Mouse (Mus musculus) lung, postnatal 14 days (tissue): ENCODE results near the gene Kat7.

Experiments
- DNase-seq: peaks from one replicate; pipeline ENCODE4 v3.0.0; 2021

Gene Kat7

DNA sequence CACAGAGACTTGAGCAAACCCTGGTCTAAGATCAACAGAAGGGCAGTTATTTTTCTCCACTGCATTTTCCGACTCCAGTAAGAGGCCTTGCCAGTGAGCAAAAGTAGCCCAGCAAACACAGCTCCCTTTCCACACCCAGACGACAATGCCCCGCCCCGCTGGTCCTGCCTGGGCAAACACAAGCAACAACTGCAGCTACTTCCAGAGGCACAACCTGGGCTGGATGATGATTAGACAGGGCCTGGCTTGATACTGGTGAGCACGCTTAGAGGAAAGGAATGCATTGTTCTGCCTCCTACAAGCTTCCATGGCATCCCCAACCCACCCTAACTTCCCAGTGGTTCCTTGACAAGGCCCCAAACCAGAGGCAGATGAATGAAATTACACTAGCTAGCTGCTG lies 36.4 kb downstream of the Kat7 start:
- DNase-seq = no peak

DNA sequence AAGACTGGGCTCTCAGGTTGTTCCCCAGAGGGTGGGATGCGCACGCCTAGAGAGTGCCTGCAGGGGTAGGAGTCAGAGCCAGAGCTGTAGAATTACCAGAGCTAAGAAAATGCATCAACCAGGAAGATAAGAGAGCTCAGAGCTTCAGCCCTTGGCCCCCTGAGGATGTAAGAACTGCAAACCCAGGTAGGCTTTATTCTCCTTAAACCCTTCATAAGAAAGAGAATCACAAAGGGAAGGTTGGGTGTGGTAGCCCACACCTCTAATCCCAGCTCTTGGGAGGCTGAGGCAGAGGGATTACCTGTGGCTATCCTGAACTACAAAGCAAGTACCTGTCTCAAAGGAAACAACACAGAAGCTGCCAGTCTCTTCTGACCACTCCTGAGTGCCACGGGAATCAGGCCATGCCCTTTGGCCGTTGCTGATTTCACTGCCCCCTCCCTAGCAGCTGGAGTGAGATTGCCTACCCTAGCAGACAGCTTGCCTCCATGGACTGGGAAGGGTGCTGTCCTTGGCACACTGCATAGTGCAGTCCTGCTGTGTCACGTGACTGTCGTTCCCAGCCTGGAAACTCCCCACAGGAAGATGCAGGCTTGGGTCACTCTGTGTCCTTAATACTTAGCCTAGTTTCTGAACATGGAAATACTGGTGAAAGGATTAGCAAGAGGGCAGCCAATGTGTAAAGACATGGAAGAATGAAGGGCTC lies 43.4 kb downstream of the Kat7 start:
- DNase-seq = peak; percentile 48

DNA sequence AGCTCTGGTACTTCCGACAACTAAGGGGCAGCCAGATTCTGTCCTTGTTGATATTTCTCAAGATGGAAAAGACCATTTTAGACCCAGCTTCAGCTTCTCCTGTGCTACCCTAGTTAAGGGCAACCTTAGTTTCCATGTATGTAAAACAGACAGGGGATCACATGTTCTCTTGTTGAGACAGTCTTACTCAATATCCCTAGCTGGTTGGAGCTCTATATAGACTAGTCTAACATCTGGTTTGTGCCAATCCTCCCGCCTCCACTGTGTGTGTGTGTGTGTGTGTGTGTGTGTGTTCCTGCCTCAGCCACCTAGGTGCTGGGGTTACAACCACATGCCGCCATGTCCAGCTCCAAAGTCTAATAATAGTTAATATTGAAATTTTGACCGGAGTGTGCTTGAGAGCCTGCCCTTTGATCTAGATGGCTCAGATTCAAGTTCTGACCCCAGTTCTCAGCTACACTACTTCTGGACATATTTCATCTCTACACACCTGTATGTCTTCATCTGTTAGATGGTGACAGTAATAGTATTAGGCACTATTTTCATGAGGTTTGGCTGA lies 45.5 kb downstream of the Kat7 start:
- DNase-seq = no peak

DNA sequence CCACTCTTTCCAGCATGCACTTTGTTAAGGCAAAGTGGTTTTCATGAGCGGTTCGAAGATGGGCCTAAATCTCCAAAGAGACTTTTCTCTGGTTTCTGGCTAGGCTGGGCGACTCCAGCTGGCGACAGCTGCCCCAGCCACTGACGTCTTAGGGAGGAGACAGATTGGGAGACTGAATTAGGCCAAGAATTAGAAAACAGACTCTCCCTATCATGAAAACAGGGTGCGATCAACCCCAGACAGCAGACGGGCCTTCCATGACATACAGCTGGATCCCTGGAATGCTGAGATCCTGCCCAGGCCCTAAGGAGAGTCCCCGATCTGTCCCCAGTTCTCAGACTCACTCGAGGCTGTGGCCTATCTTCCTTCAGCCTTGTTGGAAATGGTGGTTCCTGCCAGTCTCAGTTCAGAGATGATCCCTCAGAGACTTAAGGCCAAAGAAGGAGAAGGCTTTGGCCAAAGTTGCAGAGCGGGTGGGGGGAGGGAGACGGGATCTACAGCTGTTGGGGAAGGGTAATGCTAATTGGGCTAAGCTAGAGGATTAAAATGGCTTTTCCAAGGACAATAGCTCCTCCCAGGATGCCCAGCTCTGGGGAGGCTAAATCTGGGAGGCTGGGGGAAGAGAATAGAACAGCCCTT lies 46.1 kb downstream of the Kat7 start:
- peak; percentile 57 for DNase-seq

GRCm38 (mm10) chr11:95261178-95261751 lies 48.8 kb downstream of the Kat7 start, which contains the start of gene Tac4:
TSS of gene Tac4 (plus strand) at chr11:95261529.
- DNase-seq = no peak

GRCm38 (mm10) chr11:95259088-95259849 lies 50.8 kb downstream of the Kat7 start:
- peak; percentile 95 for DNase-seq

DNA sequence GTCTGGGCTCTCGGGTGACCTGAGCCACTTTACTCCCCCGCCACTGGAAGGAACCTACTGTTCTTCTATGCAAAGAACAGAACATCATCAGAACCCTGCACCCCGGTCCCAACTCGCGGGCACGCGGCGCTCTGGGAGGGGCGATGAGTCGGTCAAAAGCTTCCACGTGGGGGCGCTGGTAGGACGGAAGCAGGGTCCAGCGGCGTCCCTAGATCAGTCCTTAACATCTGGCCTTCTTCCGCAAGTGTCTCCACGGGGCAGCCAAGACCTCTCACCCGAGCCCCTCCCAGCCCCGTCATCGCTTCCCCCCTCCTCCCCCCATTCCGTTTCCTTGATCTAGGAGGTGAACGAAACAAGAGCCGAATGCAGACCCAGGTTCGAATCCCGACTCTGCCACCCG lies 51.6 kb downstream of the Kat7 start:
- peak; percentile 92 for DNase-seq

GRCm38 (mm10) chr11:95257930-95258329 lies 52.1 kb downstream of the Kat7 start:
- no peak for DNase-seq

GRCm38 (mm10) chr11:95255747-95256146 lies 54.3 kb downstream of the Kat7 start:
- no peak for DNase-seq

DNA sequence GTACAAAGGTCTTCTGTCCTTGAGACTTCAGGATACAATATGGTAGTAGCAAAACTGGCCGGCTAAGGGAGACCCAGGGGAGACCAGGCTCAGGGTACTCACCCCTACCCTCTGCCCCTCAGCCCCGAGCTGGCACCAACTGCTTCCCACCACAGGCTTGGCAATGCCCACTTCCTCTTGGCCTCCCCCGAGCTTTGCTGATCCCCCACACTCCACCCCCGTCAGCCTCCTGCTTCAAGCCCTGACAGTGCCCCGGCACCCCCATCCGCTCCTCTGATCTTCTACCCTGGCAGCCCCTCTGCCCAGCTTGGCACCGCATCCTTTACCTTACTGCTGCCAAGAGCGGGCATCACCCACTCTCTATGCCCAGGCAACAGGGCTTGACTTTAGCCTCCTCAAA lies 55.9 kb downstream of the Kat7 start:
- no peak for DNase-seq

- DNase-seq = no peak
Observed at GRCm38 (mm10) chr11:95252104-95252503, 57.9 kb downstream of the Kat7 start.

GRCm38 (mm10) chr11:95251295-95251694 lies 58.8 kb downstream of the Kat7 start:
- peak; percentile 81 for DNase-seq

- DNase-seq = no peak
Observed at GRCm38 (mm10) chr11:95250110-95250509, 59.9 kb downstream of the Kat7 start.

- no peak for DNase-seq
Observed at GRCm38 (mm10) chr11:95247065-95247464, 63.0 kb downstream of the Kat7 start.

DNA sequence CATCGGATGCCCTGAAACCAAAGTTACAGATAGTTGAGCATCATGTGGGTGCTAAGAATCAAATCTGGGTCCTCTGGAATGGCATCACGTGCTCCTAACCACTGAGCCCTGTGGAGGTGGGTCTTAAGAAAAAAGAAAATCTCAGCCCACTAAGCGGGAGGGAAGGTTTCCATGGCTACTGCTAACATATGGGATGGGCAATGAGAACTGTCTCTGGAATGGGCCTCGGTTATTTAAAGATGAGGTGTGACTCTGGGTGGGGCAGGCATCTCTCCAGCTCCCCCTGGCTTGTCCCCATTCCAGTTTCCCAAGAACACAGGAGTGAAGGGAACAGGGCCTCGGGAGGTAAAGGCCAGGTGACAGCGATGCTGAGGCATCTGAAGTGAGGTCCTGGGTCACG lies 64.6 kb downstream of the Kat7 start:
- DNase-seq = no peak

GRCm38 (mm10) chr11:95242653-95243052 lies 67.4 kb downstream of the Kat7 start:
- DNase-seq = no peak

DNA sequence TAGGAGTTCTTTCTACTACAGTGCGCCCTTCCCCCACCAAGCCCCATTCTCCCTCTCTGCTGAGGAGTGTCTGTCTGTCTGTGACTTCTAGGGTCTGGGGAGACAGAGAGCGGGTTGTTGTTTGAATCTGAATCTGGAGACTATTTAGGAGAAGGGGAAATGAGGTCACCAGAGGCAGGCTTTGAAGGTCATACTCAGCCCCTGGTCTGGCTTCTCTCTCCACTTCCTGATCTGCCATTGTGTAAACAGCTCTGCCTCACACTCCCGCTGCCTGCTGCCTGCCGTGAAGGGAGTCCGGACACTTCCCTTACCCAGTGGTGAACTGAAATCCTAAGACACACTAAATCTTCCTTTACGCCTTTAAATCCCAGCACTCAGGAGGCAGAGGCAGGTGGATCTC lies 71.6 kb downstream of the Kat7 start:
- DNase-seq = no peak

DNA sequence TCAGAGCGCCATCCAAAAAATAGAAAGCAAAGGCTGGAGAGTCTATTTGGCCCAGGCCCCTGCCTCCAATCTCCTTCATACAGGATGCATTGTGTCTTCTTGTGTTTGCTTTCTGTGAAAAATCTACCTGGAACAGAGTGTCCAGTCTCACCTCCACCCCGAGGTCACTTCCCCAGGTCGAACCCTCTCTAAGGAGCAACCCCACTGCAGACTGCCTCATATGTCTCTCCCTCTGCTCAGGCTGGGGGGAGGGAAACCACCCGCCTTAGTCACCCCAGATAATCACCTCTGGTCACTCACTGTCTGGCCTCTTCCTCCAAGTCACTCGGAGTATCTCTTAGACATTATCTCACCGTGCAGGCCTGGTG lies 77.7 kb downstream of the Kat7 start:
- DNase-seq = no peak

DNA sequence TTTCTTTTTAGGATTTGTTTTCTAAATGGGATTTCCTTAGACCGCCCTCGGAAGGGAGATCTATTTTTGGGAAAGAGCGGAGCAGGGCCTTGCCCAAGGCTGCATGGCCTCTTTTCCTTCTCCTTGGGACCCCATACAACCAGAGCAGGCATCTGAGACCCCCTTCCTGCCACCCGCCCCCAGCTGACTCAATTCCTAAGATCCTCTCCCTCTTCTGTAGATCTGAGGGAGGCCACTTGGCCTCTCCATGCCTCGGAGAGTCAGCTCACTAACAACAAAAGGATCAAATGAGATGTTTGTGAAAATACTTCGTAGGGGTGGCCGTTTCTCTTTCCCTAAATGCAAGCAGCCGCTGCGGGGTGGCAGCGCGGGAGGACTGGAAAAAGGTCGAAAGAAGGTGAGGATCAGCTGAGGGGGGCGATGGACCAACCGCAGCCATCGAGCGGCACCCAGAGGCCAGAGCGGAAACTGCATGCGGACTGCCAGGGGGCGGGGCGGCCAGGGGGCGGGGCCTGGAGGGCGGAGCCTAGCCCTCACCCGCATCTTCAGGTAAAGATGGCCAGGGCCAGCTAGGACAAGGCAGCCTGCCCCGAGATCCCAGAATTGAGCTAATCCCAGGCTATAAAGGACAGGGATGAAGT lies 78.2 kb downstream of the Kat7 start:
- DNase-seq = peak; percentile 80

DNA sequence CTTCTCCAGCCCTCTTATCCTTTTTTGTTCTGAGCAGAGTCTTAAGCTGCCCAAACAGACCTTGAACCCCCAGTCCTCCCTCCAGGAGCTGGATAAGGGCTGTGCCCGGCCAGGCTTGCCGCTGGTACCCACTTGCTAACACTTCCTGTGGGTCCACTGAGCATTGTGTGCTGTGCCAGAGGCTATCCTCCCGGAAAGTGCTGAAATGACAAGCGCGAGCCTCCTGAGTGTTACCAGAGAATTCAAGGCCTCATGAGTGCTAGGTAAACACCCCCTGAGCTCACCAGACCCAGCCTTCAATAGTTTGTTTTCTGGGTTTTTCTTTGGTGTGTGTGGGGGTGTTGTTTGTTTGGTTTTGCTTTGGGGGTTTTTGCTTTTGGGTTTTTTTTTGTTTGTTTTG lies 82.6 kb downstream of the Kat7 start:
- no peak for DNase-seq

GRCm38 (mm10) chr11:95225448-95225847 lies 84.6 kb downstream of the Kat7 start:
- peak; percentile 12 for DNase-seq
